Mouse (Mus musculus): Measurements from ENCODE around the gene Hif3a.

GRCm38 (mm10) chr7:17065620-17066019, 3.4 kb upstream of the Hif3a start:
- TF ChIP-seq POLR2A (IDR thresholded peaks at IDR 0.05; ENCODE audit: extremely low read depth, insufficient read depth, low read length) (no peak), CTCF (IDR thresholded peaks at IDR 0.05; ENCODE audit: low read depth, low read length) (no peak)

All from liver, adult 2 months (tissue).